Mouse (Mus musculus) inflammation-experienced regulatory T-cells, adult 16 weeks (primary cell): Measurements from ENCODE around the gene Atp9a. TPM values are rescaled to one million over a fixed set of nuclear protein-coding genes. Genes with fewer than 3 reads are reported as not detected.

Experiments used
- polyA plus RNA-seq: library from polyadenylated mRNA; unstranded; fragments of 100-300 nt; shearing (Covaris generic); gene quantifications from one replicate; pipeline ENCODE4 v1.2.1, GENCODE M21; 2017

The Atp9a gene
- polyA plus RNA-seq = 28.3 TPM

GRCm38 (mm10) chr2:168742059-168742627 lies at the start of gene Atp9a:
TSS of gene Atp9a (minus strand) at chr2:168742409.

GRCm38 (mm10) chr2:168767582-168767981 lies 25.4 kb upstream of the Atp9a start, which contains the start of gene Sall4:
TSS of gene Sall4 (minus strand) at chr2:168767943.

GRCm38 (mm10) chr2:168601491-168602386 lies 140.5 kb downstream of the Atp9a start, which contains the start of gene Nfatc2:
TSS of gene Nfatc2 (minus strand) at chr2:168601657.

Other genes with a start within 250 kb of the Atp9a start
- gene Nfatc2, start 140.8 kb downstream of the Atp9a start, polyA plus RNA-seq = 68.0 TPM
- gene Sall4, start 25.5 kb upstream of the Atp9a start, polyA plus RNA-seq = not detected
- gene Zfp64, start 213.2 kb upstream of the Atp9a start, polyA plus RNA-seq = 45.0 TPM